Mouse (Mus musculus) CH12F3 (cell line): ENCODE data around the gene Gzmf.
"Not testable (repeated sequence)": the region's sequence is repeated elsewhere in the genome, so short reads cannot be mapped to it uniquely, and the experiment has no call there.

Experiments used
- in situ Hi-C: fragments of 300-500 bp; cut with MboI; formaldehyde crosslinking; loops from 2 replicates; pipeline ENCODE4 v1.14.3; 2020; ENCODE audit warnings: low sequenced_read_pairs

The Gzmf gene

GRCm38 (mm10) chr14:56211317-56211716, at the start of gene Gzmf:
Gzmf (minus strand) TSS chr14:56211417.
- in situ Hi-C loops: no loop called here

GRCm38 (mm10) chr14:56240409-56240808, 29.2 kb upstream of the Gzmf start:
- in situ Hi-C loops: no loop called here

GRCm38 (mm10) chr14:56234556-56234955, 23.3 kb upstream of the Gzmf start, which contains the start of gene Gzmc:
Gzmc (minus strand) TSS chr14:56234656.
- in situ Hi-C loops: no loop called here

- in situ Hi-C loops: no loop called here
Observed at GRCm38 (mm10) chr14:56205613-56206012, 5.6 kb downstream of the Gzmf start.

GRCm38 (mm10) chr14:56205021-56205420, 6.2 kb downstream of the Gzmf start:
- in situ Hi-C loops: not testable (repeated sequence)

GRCm38 (mm10) chr14:56203975-56204374, 7.2 kb downstream of the Gzmf start:
- in situ Hi-C loops: no loop called here

GRCm38 (mm10) chr14:56186946-56187345, 24.3 kb downstream of the Gzmf start:
- in situ Hi-C loops: no loop called here

GRCm38 (mm10) chr14:56186521-56186920, 24.7 kb downstream of the Gzmf start:
- in situ Hi-C loops: no loop called here

GRCm38 (mm10) chr14:56177651-56178050, 33.6 kb downstream of the Gzmf start:
- in situ Hi-C loops: not testable (repeated sequence)

- in situ Hi-C loops: no loop called here
Observed at GRCm38 (mm10) chr14:56174499-56174898, 36.7 kb downstream of the Gzmf start, which contains the start of gene Gzmn. Gzmn (minus strand) TSS chr14:56174599.

GRCm38 (mm10) chr14:56173396-56173795, 37.8 kb downstream of the Gzmf start:
- in situ Hi-C loops: no loop called here

GRCm38 (mm10) chr14:56172744-56173143, 38.5 kb downstream of the Gzmf start:
- in situ Hi-C loops: no loop called here

GRCm38 (mm10) chr14:56168009-56168408, 43.2 kb downstream of the Gzmf start:
- in situ Hi-C loops: no loop called here

- in situ Hi-C loops: no loop called here
Observed at GRCm38 (mm10) chr14:56162109-56162508, 49.1 kb downstream of the Gzmf start.

- in situ Hi-C loops: not testable (repeated sequence)
Observed at GRCm38 (mm10) chr14:56159479-56159878, 51.7 kb downstream of the Gzmf start, which contains the start of gene Gzmg. Gzmg (minus strand) TSS chr14:56159579.

GRCm38 (mm10) chr14:56155340-56155739, 55.9 kb downstream of the Gzmf start:
- in situ Hi-C loops: no loop called here
